Comparison of ENCODE assay signal across 10 mouse cellular contexts in genomic region chr3:56955098-56955798, GRCm38 (mm10).
DNase-seq lines count a peak whose midpoint lies in the region; ATAC-seq and TF ChIP-seq lines count a peak whose summit lies in the region.
"Had no signal": no experiment of that assay in that cellular context is flagged by ENCODE, and none has a peak within 500 bp of the region (broad histone marks: within the 10 kb centered on the region; RNA-seq: fewer than 3 reads in every experiment).

No protein-coding gene starts in this region.

- ATAC-seq in embryonic facial prominence, embryonic 14.5 days (ENCODE audit: low read depth), result peak; percentile 62
- ATAC-seq in kidney, postnatal 0 days (replicated peaks; ENCODE audit: low FRiP score, low read depth), result peak; percentile 73
- peak; percentile 93 for ATAC-seq in neural tube, embryonic 12.5 days (ENCODE audit: low FRiP score, low read depth)
- ATAC-seq: intestine, embryonic 15.5 days; liver, embryonic 12.5 days had no signal

- H3K27ac ChIP-seq in embryonic facial prominence, embryonic 14.5 days (replicated peaks; ENCODE audit: low read depth, low read length), result no peak overlapping the region
- H3K27ac ChIP-seq in hindbrain, embryonic 10.5 days, result no peak overlapping the region
- no peak overlapping the region; the same call in 1 of the 2 replicates for H3K27ac ChIP-seq in kidney, postnatal 0 days
- peak overlapping the region; percentile 57 for H3K27ac ChIP-seq in neural tube, embryonic 12.5 days
- H3K27ac ChIP-seq: intestine, embryonic 15.5 days; liver, embryonic 12.5 days had no signal

- H3K9me3 ChIP-seq in embryonic facial prominence, embryonic 14.5 days (ENCODE audit: control insufficient read depth, low read length), result no peaks in the 10 kb centered on the region
- no peaks in the 10 kb centered on the region for H3K9me3 ChIP-seq in hindbrain, embryonic 10.5 days
- no peaks in the 10 kb centered on the region for H3K9me3 ChIP-seq in kidney, postnatal 0 days (replicated peaks; ENCODE audit: low read length)
- H3K9me3 ChIP-seq in neural tube, embryonic 12.5 days, result no peaks in the 10 kb centered on the region
- H3K9me3 ChIP-seq: intestine, embryonic 15.5 days; liver, embryonic 12.5 days had no signal

- no peak overlapping the region for H3K4me2 ChIP-seq in embryonic facial prominence, embryonic 14.5 days (ENCODE audit: low read depth, low read length)
- no peak overlapping the region for H3K4me2 ChIP-seq in kidney, postnatal 0 days (ENCODE audit: low read length)
- H3K4me2 ChIP-seq in neural tube, embryonic 12.5 days (replicated peaks), result no peak overlapping the region
- H3K4me2 ChIP-seq: intestine, embryonic 15.5 days; liver, embryonic 12.5 days had no signal

- no peaks in the 10 kb centered on the region for H3K4me1 ChIP-seq in embryonic facial prominence, embryonic 14.5 days (ENCODE audit: control insufficient read depth, insufficient read depth, low read length)
- H3K4me1 ChIP-seq in hindbrain, embryonic 10.5 days (replicated peaks), result peaks cover 19% of the 10 kb centered on the region
- H3K4me1 ChIP-seq in kidney, postnatal 0 days (replicated peaks; ENCODE audit: insufficient read depth, low read length), result no peaks in the 10 kb centered on the region
- H3K4me1 ChIP-seq in neural tube, embryonic 12.5 days, result peaks cover 14% of the 10 kb centered on the region
- H3K4me1 ChIP-seq: intestine, embryonic 15.5 days; liver, embryonic 12.5 days had no signal

- 54% methylated on average over 7 of the region's 7 CpGs for WGBS in embryonic facial prominence, embryonic 14.5 days
- 47% methylated on average over 7 of the region's 7 CpGs for WGBS in hindbrain, embryonic 10.5 days
- 49% methylated on average over 7 of the region's 7 CpGs for WGBS in kidney, postnatal 0 days
- 24% methylated on average over 7 of the region's 7 CpGs for WGBS in neural tube, embryonic 12.5 days

- no peaks in the 10 kb centered on the region for H3K36me3 ChIP-seq in embryonic facial prominence, embryonic 14.5 days (ENCODE audit: control insufficient read depth, insufficient read depth, low read length)
- no peaks in the 10 kb centered on the region for H3K36me3 ChIP-seq in hindbrain, embryonic 10.5 days
- H3K36me3 ChIP-seq in kidney, postnatal 0 days (ENCODE audit: insufficient read depth, low read length), result no peaks in the 10 kb centered on the region
- no peaks in the 10 kb centered on the region for H3K36me3 ChIP-seq in neural tube, embryonic 12.5 days
- H3K36me3 ChIP-seq: intestine, embryonic 15.5 days; liver, embryonic 12.5 days had no signal

- no peak overlapping the region for H3K4me3 ChIP-seq in embryonic facial prominence, embryonic 14.5 days (ENCODE audit: low read depth, low read length)
- no peak overlapping the region for H3K4me3 ChIP-seq in hindbrain, embryonic 10.5 days
- H3K4me3 ChIP-seq in kidney, postnatal 0 days (replicated peaks; ENCODE audit: low read depth, low read length), result no peak overlapping the region
- no peak overlapping the region for H3K4me3 ChIP-seq in neural tube, embryonic 12.5 days
- H3K4me3 ChIP-seq: intestine, embryonic 15.5 days; liver, embryonic 12.5 days had no signal

- no peak overlapping the region for H3K9ac ChIP-seq in embryonic facial prominence, embryonic 14.5 days (ENCODE audit: low read depth, low read length)
- H3K9ac ChIP-seq in kidney, postnatal 0 days (ENCODE audit: low read depth, low read length), result no peak overlapping the region
- no peak overlapping the region for H3K9ac ChIP-seq in neural tube, embryonic 12.5 days
- H3K9ac ChIP-seq: intestine, embryonic 15.5 days; liver, embryonic 12.5 days had no signal

- H3K27me3 ChIP-seq in embryonic facial prominence, embryonic 14.5 days (replicated peaks; ENCODE audit: control insufficient read depth, insufficient read depth, low read length), result no peaks in the 10 kb centered on the region
- H3K27me3 ChIP-seq in hindbrain, embryonic 10.5 days (ENCODE audit: insufficient read depth, poor library complexity, severe bottlenecking), result no peaks in the 10 kb centered on the region
- no peaks in the 10 kb centered on the region for H3K27me3 ChIP-seq in kidney, postnatal 0 days (ENCODE audit: insufficient read depth, low read length)
- no peaks in the 10 kb centered on the region for H3K27me3 ChIP-seq in neural tube, embryonic 12.5 days (replicated peaks)
- H3K27me3 ChIP-seq: intestine, embryonic 15.5 days; liver, embryonic 12.5 days had no signal

- no peak for TF ChIP-seq CTCF in kidney, postnatal 0 days (IDR thresholded peaks at IDR 0.05; ENCODE audit: low read depth)

- peak; percentile 44 for DNase-seq in embryonic facial prominence, embryonic 14.5 days (ENCODE audit: low spot score)
- DNase-seq in hindbrain, embryonic 10.5 days (ENCODE audit: low spot score), result peak; percentile 15
- DNase-seq in kidney, postnatal 0 days (ENCODE audit: low spot score), result peak; percentile 11
- DNase-seq in layer of hippocampus, postnatal 10 days (ENCODE audit: low spot score in 2 of 2), result no peak
- no peak for DNase-seq in cerebellum, adult 8-10 months
- no peak for DNase-seq in thymus, postnatal 4 days
- DNase-seq: adrenal gland, adult 8-10 months had no signal

Comparison
In these comparisons a context has a peak if more than half of its experiments do, and no peak if none do; other contexts are left out.
1. DNase-seq: peak in embryonic facial prominence, embryonic 14.5 days (single experiment), hindbrain, embryonic 10.5 days (single experiment) and kidney, postnatal 0 days (single experiment); none in layer of hippocampus, postnatal 10 days (0 of 2), cerebellum, adult 8-10 months (single experiment) and thymus, postnatal 4 days (single experiment).
2. Peak in every context shown above with its lines, with median percentiles within 50 percentile points of each other: ATAC-seq.